Mouse (Mus musculus) neural tube, embryonic 11.5 days (tissue): ENCODE measurements at regions not wholly inside any gene's neighbourhood (a gene's known extent, or its start where the extent isn't known, plus 50 kb on each side); places are given as distances from the start of the nearest gene placed in this dataset.

Experiments used
- ATAC-seq: fragments of 200-750 bp; cut with Nextera tagmentation; 2 replicates; pipeline ENCODE4 v1.8.0; 2017; ENCODE audit warnings: moderate number of reproducible peaks, mild to moderate bottlenecking, moderate TSS enrichment, moderate library complexity; ENCODE audit not compliant: insufficient read depth, low FRiP score, low TSS enrichment
- DNase-seq: peaks from one replicate; pipeline ENCODE4 v3.0.0-alpha.2; 2015; ENCODE audit warnings: low spot score
- H3K27ac ChIP-seq: fragments of 300-500 bp; sonication (generic); 2 replicates; pipeline ENCODE4 v1.5.1; 2014; ENCODE audit warnings: low read depth, mild to moderate bottlenecking, low read length
- H3K27me3 ChIP-seq: fragments of 300-500 bp; sonication (generic); 2 replicates; pipeline ENCODE4 v1.6.1; 2014; ENCODE audit warnings: mild to moderate bottlenecking, low read length, mixed read lengths; ENCODE audit not compliant: control insufficient read depth, insufficient read depth
- H3K36me3 ChIP-seq: fragments of 300-500 bp; sonication (generic); 2 replicates; pipeline ENCODE4 v1.6.1; 2014; ENCODE audit warnings: mild to moderate bottlenecking, low read length, moderate library complexity, mixed read lengths; ENCODE audit not compliant: control insufficient read depth, insufficient read depth
- H3K4me1 ChIP-seq: fragments of 300-500 bp; sonication (generic); 2 replicates; pipeline ENCODE4 v1.6.1; 2014; ENCODE audit warnings: low read length, mixed read lengths; ENCODE audit not compliant: control insufficient read depth, insufficient read depth
- H3K4me2 ChIP-seq: fragments of 300-500 bp; sonication (generic); 2 replicates; pipeline ENCODE4 v1.6.1; 2014; ENCODE audit warnings: low read depth, mild to moderate bottlenecking, moderate library complexity
- H3K4me3 ChIP-seq: fragments of 300-500 bp; sonication (generic); 2 replicates; pipeline ENCODE4 v1.5.1; 2014; ENCODE audit warnings: low read depth, low read length
- H3K9ac ChIP-seq: fragments of 300-500 bp; sonication (generic); 2 replicates; pipeline ENCODE4 v1.6.1; 2014; ENCODE audit warnings: mild to moderate bottlenecking, low read length
- H3K9me3 ChIP-seq: fragments of 300-500 bp; sonication (generic); 2 replicates; pipeline ENCODE4 v1.6.1; 2016; ENCODE audit warnings: low read length; ENCODE audit not compliant: control insufficient read depth
- WGBS: fragments of 180-500 bp; shearing (Covaris S2); extraction: QIAGEN DNeasy Blood & Tissue Kit; methylation state at CpG from one replicate; pipeline ENCODE4 v1.1.7; 2014; 5-methylcytosine and 5-hydroxymethylcytosine counted together

DNA sequence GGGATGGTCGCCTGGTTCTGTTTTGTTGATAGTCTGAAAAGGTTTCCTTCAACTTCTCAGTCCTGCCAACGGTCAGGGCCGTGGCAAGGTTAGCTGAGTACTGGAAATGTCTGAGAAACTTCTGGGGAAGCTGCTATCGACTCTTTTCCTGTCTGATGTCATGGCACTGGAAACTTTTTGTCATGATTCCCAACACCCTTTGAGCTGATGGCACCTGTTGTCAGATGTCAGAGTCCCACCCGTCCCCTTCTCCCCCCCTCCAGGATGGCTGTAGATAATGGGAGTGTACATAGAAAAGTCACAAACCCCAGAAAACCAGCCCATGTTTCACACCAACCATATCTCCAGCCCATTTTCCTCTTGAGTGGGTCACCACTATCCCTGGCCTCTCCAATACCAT is 167.0 kb downstream of the Ackr3 start:
- ATAC-seq (no peak), DNase-seq (no peak)
- H3K4me2 ChIP-seq = no peak overlapping the region
- H3K9ac ChIP-seq = no peak overlapping the region
- no peak overlapping the region for H3K4me3 ChIP-seq
- no peaks in the 10 kb centered on the region for H3K4me1 ChIP-seq
- no peaks in the 10 kb centered on the region for H3K9me3 ChIP-seq
- WGBS = 84% methylated on average over 5 of the region's 5 CpGs
- no peaks in the 10 kb centered on the region for H3K27me3 ChIP-seq
- no peak overlapping the region for H3K27ac ChIP-seq
- no peaks in the 10 kb centered on the region for H3K36me3 ChIP-seq

DNA sequence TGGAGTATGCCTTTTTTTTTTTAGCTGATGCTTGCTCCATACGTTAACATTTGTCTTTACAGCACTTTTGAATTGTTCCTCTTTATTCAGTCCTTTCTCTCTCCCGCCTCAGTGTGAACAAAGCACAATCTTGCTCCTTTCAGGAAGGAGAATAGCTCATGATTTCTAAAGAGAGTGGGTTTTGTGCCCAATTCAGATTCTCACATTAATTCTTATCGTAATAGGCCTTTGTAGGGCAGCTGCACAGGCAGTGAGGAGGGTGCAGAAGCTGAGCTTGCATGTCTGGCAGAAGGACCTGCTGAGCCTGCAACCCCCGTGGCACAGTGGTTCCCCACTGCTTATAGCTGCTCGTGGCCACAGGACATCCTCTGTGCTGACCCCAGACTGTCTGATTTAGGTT is 169.2 kb downstream of the Ackr3 start:
- no peak for DNase-seq
- WGBS = 77% methylated on average over 5 of the region's 5 CpGs

DNA sequence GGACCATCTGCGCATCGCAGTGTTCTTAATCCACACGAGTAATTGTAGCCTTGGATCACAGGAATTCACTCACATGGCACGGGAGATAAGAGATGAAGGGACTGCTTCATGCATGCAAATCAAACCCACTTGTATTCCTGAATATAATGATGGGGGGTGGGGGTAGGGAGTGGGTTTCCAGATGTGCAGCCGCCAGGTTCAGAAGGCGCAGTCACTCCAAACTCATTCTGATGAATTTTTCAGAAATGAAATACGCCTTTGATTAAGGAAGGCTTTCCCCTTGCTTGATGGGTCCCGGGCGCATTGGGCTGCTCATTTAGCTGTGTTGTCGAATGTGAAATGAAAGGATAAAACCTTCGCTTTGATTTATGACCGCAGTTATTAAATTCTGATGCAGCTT is 170.7 kb downstream of the Ackr3 start:
- Histone ChIP-seq H3K4me3 (no peak overlapping the region), H3K36me3 (no peaks in the 10 kb centered on the region), H3K4me1 (no peaks in the 10 kb centered on the region), H3K9me3 (no peaks in the 10 kb centered on the region), H3K27ac (no peak overlapping the region), H3K9ac (no peak overlapping the region), H3K27me3 (no peaks in the 10 kb centered on the region), H3K4me2 (no peak overlapping the region)
- WGBS = 84% methylated on average over 12 of the region's 12 CpGs
- ATAC-seq (no peak), DNase-seq (no peak)

More for the DNA sequence above, 169.2 kb downstream of the Ackr3 start:
- Histone ChIP-seq H3K4me3 (no peak overlapping the region), H3K4me2 (no peak overlapping the region), H3K27ac (no peak overlapping the region), H3K27me3 (no peaks in the 10 kb centered on the region), H3K9ac (no peak overlapping the region), H3K36me3 (no peaks in the 10 kb centered on the region), H3K9me3 (no peaks in the 10 kb centered on the region), H3K4me1 (no peaks in the 10 kb centered on the region)
- no peak for ATAC-seq

GRCm38 (mm10) chr1:90380034-90380705 is 176.4 kb downstream of the Ackr3 start:
- Histone ChIP-seq H3K4me2 (no peak overlapping the region), H3K4me1 (no peaks in the 10 kb centered on the region), H3K4me3 (no peak overlapping the region), H3K27me3 (no peaks in the 10 kb centered on the region), H3K9ac (no peak overlapping the region), H3K9me3 (no peaks in the 10 kb centered on the region), H3K36me3 (no peaks in the 10 kb centered on the region), H3K27ac (no peak overlapping the region)
- no peak for DNase-seq
- WGBS = 88% methylated on average over 9 of the region's 9 CpGs
- ATAC-seq = no peak

DNA sequence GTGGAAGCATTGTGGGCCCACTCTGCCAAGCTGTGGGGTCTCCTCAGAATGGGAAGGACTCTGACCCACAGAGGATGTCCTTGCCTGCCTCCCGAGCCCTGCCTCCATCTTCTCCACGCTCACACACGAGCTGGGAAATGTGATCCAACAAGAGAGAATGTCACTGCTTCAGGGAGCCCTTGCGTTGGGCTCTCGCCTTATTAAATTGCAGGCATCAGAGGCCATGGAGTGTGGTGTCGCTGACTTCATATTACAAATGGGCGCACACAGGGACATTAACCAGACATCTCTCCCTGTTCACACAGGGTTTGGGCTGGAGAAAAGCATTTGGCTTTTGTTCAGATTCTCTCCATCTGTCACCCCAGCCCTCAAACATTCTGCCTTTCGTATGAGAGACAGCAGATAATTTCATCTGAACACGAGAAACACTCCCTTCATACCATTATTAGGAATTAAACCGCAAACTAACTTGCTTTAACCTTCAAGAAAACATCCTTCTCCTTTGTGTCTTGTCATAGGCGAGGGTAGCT is 179.2 kb downstream of the Ackr3 start:
- ATAC-seq = no peak
- no peak overlapping the region for H3K4me3 ChIP-seq
- H3K27me3 ChIP-seq = no peaks in the 10 kb centered on the region
- H3K36me3 ChIP-seq = no peaks in the 10 kb centered on the region
- no peak overlapping the region for H3K27ac ChIP-seq
- no peaks in the 10 kb centered on the region for H3K4me1 ChIP-seq
- 80% methylated on average over 11 of the region's 11 CpGs for WGBS
- H3K9ac ChIP-seq = no peak overlapping the region
- no peaks in the 10 kb centered on the region for H3K9me3 ChIP-seq
- DNase-seq = no peak
- no peak overlapping the region for H3K4me2 ChIP-seq

GRCm38 (mm10) chr1:90385024-90385423 is 181.2 kb downstream of the Ackr3 start:
- H3K4me3 ChIP-seq = no peak overlapping the region
- H3K4me2 ChIP-seq = no peak overlapping the region
- no peaks in the 10 kb centered on the region for H3K27me3 ChIP-seq
- no peak overlapping the region for H3K9ac ChIP-seq
- WGBS = 72% methylated on average over 4 of the region's 4 CpGs
- DNase-seq (no peak), ATAC-seq (no peak)
- no peak overlapping the region for H3K27ac ChIP-seq
- no peaks in the 10 kb centered on the region for H3K9me3 ChIP-seq
- no peaks in the 10 kb centered on the region for H3K36me3 ChIP-seq
- no peaks in the 10 kb centered on the region for H3K4me1 ChIP-seq

- no peaks in the 10 kb centered on the region for H3K36me3 ChIP-seq
- H3K27ac ChIP-seq = no peak overlapping the region
- no peak for DNase-seq
- 82% methylated on average over 7 of the region's 7 CpGs for WGBS
- no peak overlapping the region for H3K4me3 ChIP-seq
- no peaks in the 10 kb centered on the region for H3K27me3 ChIP-seq
- H3K4me1 ChIP-seq = no peaks in the 10 kb centered on the region
- no peak overlapping the region for H3K9ac ChIP-seq
- ATAC-seq = no peak
- H3K4me2 ChIP-seq = no peak overlapping the region
- H3K9me3 ChIP-seq = no peaks in the 10 kb centered on the region
Observed at GRCm38 (mm10) chr1:90386792-90387191, 183.0 kb downstream of the Ackr3 start.

- 79% methylated on average over 7 of the region's 7 CpGs for WGBS
- H3K4me2 ChIP-seq = no peak overlapping the region
- no peak overlapping the region for H3K9ac ChIP-seq
- ATAC-seq (no peak), DNase-seq (no peak)
- no peaks in the 10 kb centered on the region for H3K9me3 ChIP-seq
- H3K27me3 ChIP-seq = no peaks in the 10 kb centered on the region
- H3K27ac ChIP-seq = no peak overlapping the region
- H3K36me3 ChIP-seq = no peaks in the 10 kb centered on the region
- H3K4me3 ChIP-seq = no peak overlapping the region
- no peaks in the 10 kb centered on the region for H3K4me1 ChIP-seq
Observed at GRCm38 (mm10) chr1:90390422-90390821, 186.6 kb downstream of the Ackr3 start.

GRCm38 (mm10) chr1:90393861-90394260 is 190.1 kb downstream of the Ackr3 start:
- no peak for ATAC-seq
- Histone ChIP-seq H3K27ac (no peak overlapping the region), H3K36me3 (no peaks in the 10 kb centered on the region), H3K27me3 (no peaks in the 10 kb centered on the region), H3K9ac (no peak overlapping the region), H3K9me3 (no peaks in the 10 kb centered on the region), H3K4me1 (0 out of 2 replicates have a peak, but pooled peaks cover 5% of the 10 kb centered on the region), H3K4me2 (no peak overlapping the region), H3K4me3 (no peak overlapping the region)
- DNase-seq = no peak
- 73% methylated on average over 5 of the region's 5 CpGs for WGBS
